Mouse (Mus musculus): ENCODE measurements at regions not wholly inside any gene's neighbourhood (a gene's known extent, or its start where the extent isn't known, plus 50 kb on each side); places are given as distances from the start of the nearest gene placed in this dataset.

- no peak for TF ChIP-seq EP300 (optimal IDR thresholded peaks at IDR 0.05)
- no peak for TF ChIP-seq CTCF (IDR thresholded peaks at IDR 0.05; ENCODE audit: low read depth)
Observed at GRCm38 (mm10) chr10:72383351-72383750, 271.3 kb upstream of the Zwint start.

Data from stomach, postnatal 0 days (tissue).